Mouse (Mus musculus) hindbrain, embryonic 14.5 days (tissue): ENCODE results near the gene Gm8094. TPM values are rescaled to one million over a fixed set of nuclear protein-coding genes. Genes with fewer than 3 reads are reported as not detected.
"Not testable (repeated sequence)": the region's sequence is repeated elsewhere in the genome, so short reads cannot be mapped to it uniquely, and the experiment has no call there.

Experiments
- ATAC-seq: fragments of 200-750 bp; cut with Nextera tagmentation; 2 replicates; pipeline ENCODE4 v1.8.0; 2017; ENCODE audit warnings: moderate number of reproducible peaks, mild to moderate bottlenecking, moderate TSS enrichment, moderate library complexity; ENCODE audit not compliant: low FRiP score
- DNase-seq: peaks from one replicate; pipeline ENCODE4 v3.0.0-alpha.2; 2015; ENCODE audit warnings: low spot score
- H3K27ac ChIP-seq: fragments of 300-500 bp; sonication (generic); 2 replicates; pipeline ENCODE4 v1.5.1; 2014; ENCODE audit warnings: mild to moderate bottlenecking, moderate library complexity
- H3K27me3 ChIP-seq: fragments of 300-500 bp; sonication (generic); 2 replicates; pipeline ENCODE4 v1.6.1; 2014; ENCODE audit warnings: mild to moderate bottlenecking, low read length, mixed read lengths; ENCODE audit not compliant: control insufficient read depth, insufficient read depth
- H3K36me3 ChIP-seq: fragments of 300-500 bp; sonication (generic); replicated peaks from 2 replicates; pipeline ENCODE4 v1.6.1; 2014; ENCODE audit not compliant: control insufficient read depth, insufficient read depth
- H3K4me1 ChIP-seq: fragments of 300-500 bp; sonication (generic); replicated peaks from 2 replicates; pipeline ENCODE4 v1.6.1; 2014; ENCODE audit warnings: antibody characterized with exemption, low read length, mixed read lengths; ENCODE audit not compliant: control insufficient read depth, insufficient read depth
- H3K4me2 ChIP-seq: fragments of 300-500 bp; sonication (generic); replicated peaks from 2 replicates; pipeline ENCODE4 v1.6.1; 2014; ENCODE audit warnings: mild to moderate bottlenecking, moderate library complexity
- H3K4me3 ChIP-seq: fragments of 300-500 bp; sonication (generic); replicated peaks from 2 replicates; pipeline ENCODE4 v1.5.1; 2014; ENCODE audit warnings: mild to moderate bottlenecking, low read length
- H3K9ac ChIP-seq: fragments of 300-500 bp; sonication (generic); 2 replicates; pipeline ENCODE4 v1.6.1; 2014
- H3K9me3 ChIP-seq: fragments of 300-500 bp; sonication (generic); 2 replicates; pipeline ENCODE4 v1.6.1; 2016; ENCODE audit warnings: low read length; ENCODE audit not compliant: control insufficient read depth
- WGBS: fragments of 180-500 bp; shearing (Covaris S2); extraction: QIAGEN DNeasy Blood & Tissue Kit; methylation state at CpG from one replicate; pipeline ENCODE4 v1.1.7; 2014; 5-methylcytosine and 5-hydroxymethylcytosine counted together
- polyA plus RNA-seq: library from polyadenylated mRNA; unstranded; fragments of >200 nt; fragmentation: Nextera tagmentation; extraction: Ambion mirVana; gene quantifications from 2 replicates; pipeline ENCODE4 v1.2.1, GENCODE M21; 2014

The Gm8094 gene
- polyA plus RNA-seq, result not detected in 2 replicates

- not testable (repeated sequence) for H3K27me3 ChIP-seq, H3K9ac ChIP-seq, H3K4me1 ChIP-seq, H3K27ac ChIP-seq, ATAC-seq, H3K4me2 ChIP-seq, H3K4me3 ChIP-seq, H3K9me3 ChIP-seq, H3K36me3 ChIP-seq, DNase-seq
- WGBS, result 89% methylated on average over 2 of the region's 2 CpGs
Observed at GRCm38 (mm10) chr14:43076543-43076942, at the start of gene Gm8094. Gene Gm8094 (minus strand): TSS chr14:43076643.

DNA sequence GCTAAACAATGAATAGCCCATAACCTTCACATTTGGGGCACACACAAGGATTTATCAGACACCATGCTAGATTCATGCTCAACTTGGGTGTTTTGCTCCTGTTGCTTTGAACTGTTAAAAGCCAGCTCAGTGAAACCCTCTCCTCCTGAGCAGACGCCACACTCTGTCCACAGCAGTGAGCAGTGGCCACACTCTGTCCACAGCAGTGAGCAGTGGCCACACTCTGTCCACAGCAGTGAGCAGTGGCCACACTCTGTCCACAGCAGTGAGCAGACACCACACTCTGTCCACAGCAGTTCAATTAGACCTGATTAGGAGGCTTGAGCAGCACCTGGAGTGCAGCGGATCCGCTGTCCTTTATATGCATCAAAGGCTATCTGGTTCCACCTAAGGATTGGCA lies 43.2 kb upstream of the Gm8094 start:
- DNase-seq, result not testable (repeated sequence)

GRCm38 (mm10) chr14:43100301-43100700 lies 23.9 kb upstream of the Gm8094 start, which contains the start of gene Gm8104:
Gene Gm8104 (plus strand): TSS chr14:43100601.
- not testable (repeated sequence) for H3K36me3 ChIP-seq, H3K27me3 ChIP-seq, H3K4me1 ChIP-seq, ATAC-seq, H3K9me3 ChIP-seq, H3K4me3 ChIP-seq, H3K9ac ChIP-seq, H3K4me2 ChIP-seq, DNase-seq, H3K27ac ChIP-seq
- 74% methylated on average over 3 of the region's 3 CpGs for WGBS

More for the DNA sequence above, 43.2 kb upstream of the Gm8094 start:
- not testable (repeated sequence) for ATAC-seq, H3K36me3 ChIP-seq, H3K9me3 ChIP-seq, H3K9ac ChIP-seq, H3K4me3 ChIP-seq, H3K4me2 ChIP-seq, H3K4me1 ChIP-seq, H3K27me3 ChIP-seq, H3K27ac ChIP-seq
- 80% methylated on average over 1 of the region's 3 CpGs for whole genome bisulfite sequencing

- not testable (repeated sequence) for H3K36me3 ChIP-seq, H3K27ac ChIP-seq, DNase-seq, H3K4me1 ChIP-seq, H3K9me3 ChIP-seq, ATAC-seq, H3K4me2 ChIP-seq, H3K4me3 ChIP-seq, H3K27me3 ChIP-seq, H3K9ac ChIP-seq
- 63% methylated on average over 1 of the region's 14 CpGs for WGBS
Observed at GRCm38 (mm10) chr14:43089103-43089919, 12.9 kb upstream of the Gm8094 start.

- H3K9ac ChIP-seq, H3K4me1 ChIP-seq, H3K9me3 ChIP-seq, H3K4me2 ChIP-seq, H3K27ac ChIP-seq, H3K27me3 ChIP-seq, ATAC-seq, H3K4me3 ChIP-seq, DNase-seq, H3K36me3 ChIP-seq: not testable (repeated sequence)
- WGBS, result 86% methylated on average over 1 of the region's 1 CpGs
Observed at GRCm38 (mm10) chr14:43084936-43085730, 8.7 kb upstream of the Gm8094 start.

- not testable (repeated sequence) for H3K4me1 ChIP-seq, H3K9ac ChIP-seq, H3K4me2 ChIP-seq, H3K4me3 ChIP-seq, H3K27me3 ChIP-seq, H3K27ac ChIP-seq, H3K9me3 ChIP-seq, ATAC-seq, H3K36me3 ChIP-seq, DNase-seq
- 69% methylated on average over 4 of the region's 4 CpGs for WGBS
Observed at GRCm38 (mm10) chr14:43060179-43060578, 16.3 kb downstream of the Gm8094 start.

GRCm38 (mm10) chr14:43058063-43058462 lies 18.4 kb downstream of the Gm8094 start:
- ATAC-seq, H3K4me1 ChIP-seq, H3K27me3 ChIP-seq, H3K4me3 ChIP-seq, H3K36me3 ChIP-seq, H3K9ac ChIP-seq, H3K4me2 ChIP-seq, H3K27ac ChIP-seq, DNase-seq, H3K9me3 ChIP-seq: not testable (repeated sequence)
- 80% methylated on average over 3 of the region's 3 CpGs for WGBS

Other genes starting within 250 kb of the Gm8094 start
- gene Gm21977, start 223.2 kb downstream of the Gm8094 start, polyA plus RNA-seq, result not detected in 2 replicates
- not detected in 2 replicates for gene Gm8082, start 83.0 kb downstream of the Gm8094 start, polyA plus RNA-seq
- not detected in 2 replicates for gene Gm10376, start 61.0 kb downstream of the Gm8094 start, polyA plus RNA-seq
- gene Gm8104, start 24.0 kb upstream of the Gm8094 start, polyA plus RNA-seq, result 0.11 TPM in 1 of 2 replicates, not detected in the other
- not detected in 2 replicates for gene Gm7233, start 103.2 kb upstream of the Gm8094 start, polyA plus RNA-seq
- gene Gm8122, start 158.7 kb upstream of the Gm8094 start, polyA plus RNA-seq, result not detected in 2 replicates
- not detected in 2 replicates for gene Gm8126, start 182.0 kb upstream of the Gm8094 start, polyA plus RNA-seq
- gene Gm9732, start 198.4 kb upstream of the Gm8094 start, polyA plus RNA-seq, result not detected in 2 replicates
- gene Gm8127, start 217.2 kb upstream of the Gm8094 start, polyA plus RNA-seq, result not detected in 2 replicates